Mouse (Mus musculus) small intestine, adult 2 months (tissue): ENCODE measurements around the gene Npw.

Source experiments
- CTCF ChIP-seq: fragments of 200-500 bp; IDR thresholded peaks from 2 replicates; pipeline ENCODE4 v1.5.1; 2012; ENCODE audit warnings: low read depth, mild to moderate bottlenecking, control low read depth, inconsistent platforms, low read length, moderate library complexity, mixed read lengths; ENCODE audit not compliant: insufficient replicate concordance, insufficient read length; ENCODE audit errors: extremely low read depth
- POLR2A ChIP-seq: fragments of 200-500 bp; IDR thresholded peaks from 2 replicates; pipeline ENCODE4 v1.6.1; 2012; ENCODE audit warnings: low read depth, mild to moderate bottlenecking, control low read depth, inconsistent platforms, low read length, moderate library complexity

DNA sequence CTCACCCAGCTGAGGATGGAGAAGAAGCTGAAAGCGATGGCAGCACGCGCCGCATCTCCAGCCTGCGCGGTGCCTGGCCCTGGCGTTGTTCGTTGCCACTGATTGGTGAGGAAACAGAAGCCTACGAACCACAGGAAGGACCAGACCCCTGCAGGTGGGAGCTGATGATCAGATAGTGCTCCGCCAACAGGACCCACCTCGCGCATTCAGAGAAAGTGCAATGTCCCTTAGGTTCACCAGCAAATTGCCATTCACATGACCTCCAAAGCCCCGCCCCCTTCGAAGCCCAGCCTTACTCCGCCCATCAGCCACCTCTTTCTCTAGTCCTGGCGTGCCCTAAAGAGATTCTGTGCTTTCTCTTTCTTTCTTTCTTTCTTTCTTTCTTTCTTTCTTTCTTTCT is 28.3 kb upstream of the Npw start:
- TF ChIP-seq POLR2A (no peak), CTCF (no peak)
